Mouse (Mus musculus) embryonic fibroblast, embryonic 13.5 days (primary cell): Measurements from ENCODE around the gene Pcnt.

Experiments
- CTCF ChIP-seq: IDR thresholded peaks from 2 replicates; pipeline ENCODE4 v1.5.1; 2011; ENCODE audit warnings: mild to moderate bottlenecking, control low read depth, low read length, moderate library complexity, borderline replicate concordance; ENCODE audit not compliant: insufficient read depth
- POLR2A ChIP-seq: IDR thresholded peaks from 2 replicates; pipeline ENCODE4 v1.6.1; 2011; ENCODE audit warnings: low read depth, mild to moderate bottlenecking, control low read depth, low read length, moderate library complexity

DNA sequence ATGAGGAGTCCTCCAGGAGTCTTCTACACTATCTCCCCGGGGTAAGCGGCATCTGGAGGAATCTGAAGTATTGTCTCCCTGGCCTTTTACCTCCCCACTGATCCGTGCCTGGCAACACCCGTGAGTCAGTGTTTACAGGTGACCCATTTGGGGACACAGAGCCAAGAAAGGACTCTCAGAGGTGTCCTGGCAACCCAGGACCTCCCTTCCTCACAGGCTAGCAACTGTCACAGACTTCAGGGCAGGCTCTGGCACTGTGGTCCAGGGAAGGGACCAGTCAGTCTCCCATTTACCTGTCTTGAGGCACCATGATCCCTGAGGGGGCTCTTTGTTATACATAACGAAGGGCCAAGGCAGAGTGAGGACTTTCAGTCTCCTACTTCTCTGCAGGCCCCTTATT lies 6.3 kb upstream of the Pcnt start, which contains the start of gene 2610028H24Rik:
- TF ChIP-seq CTCF (no peak), POLR2A (no peak)
